Mouse (Mus musculus): ENCODE results near the gene Fga. TPM values are rescaled to one million over a fixed set of nuclear protein-coding genes. Genes with fewer than 3 reads are reported as not detected.

Gene Fga
- total and polyA plus RNA-seq, 3 experiments = not detected

GRCm38 (mm10) chr3:83003068-83003467 is 22.8 kb upstream of the Fga start:
- Histone ChIP-seq H3K4me1 (ENCODE audit: control insufficient read depth in 1 of 2, insufficient read depth in 2 of 2, low read length in 2 of 2) (no peaks in the 10 kb centered on the region), H3K27ac (ENCODE audit: control insufficient read depth, low read depth, low read length) (no peak overlapping the region), H3K9ac (ENCODE audit: control insufficient read depth, low read depth, low read length, poor library complexity, severe bottlenecking) (no peak overlapping the region)

DNA sequence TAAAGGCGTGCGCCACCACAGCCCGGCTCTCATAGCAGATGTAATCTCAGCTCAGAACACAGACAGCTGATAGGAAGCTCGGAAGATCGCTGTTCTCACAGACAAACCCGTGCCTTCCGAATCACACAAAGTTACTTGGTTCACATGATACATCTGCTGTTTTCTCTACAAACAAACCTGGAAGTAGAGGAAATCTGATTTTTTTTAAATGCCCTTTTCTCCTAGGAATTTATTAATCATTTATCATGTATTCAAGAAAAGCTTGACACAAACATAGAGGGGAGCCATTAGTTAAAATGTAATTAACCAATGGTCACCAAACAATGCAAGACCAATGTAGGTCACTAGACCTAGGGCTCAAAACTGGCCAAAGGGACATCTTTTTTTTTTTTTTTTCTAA is 21.1 kb upstream of the Fga start:
- no peak overlapping the region for H3K4me3 ChIP-seq (ENCODE audit: control insufficient read depth in 1 of 2, insufficient read depth in 1 of 2, low read depth in 2 of 2, low read length in 2 of 2)
- H3K27ac ChIP-seq (ENCODE audit: control insufficient read depth, low read depth, low read length) = no peak overlapping the region
- no peak for DNase-seq (ENCODE audit: low read depth, low spot score)
- H3K4me1 ChIP-seq (ENCODE audit: control insufficient read depth in 1 of 2, insufficient read depth in 2 of 2, low read length in 2 of 2) = no peaks in the 10 kb centered on the region
- no peak for TF ChIP-seq ELF1 (IDR thresholded peaks at IDR 0.05; ENCODE audit: low read depth, low read length)
- TF ChIP-seq ETS1 (IDR thresholded peaks at IDR 0.05; ENCODE audit: low read depth, low read length) = no peak
- no peak for TF ChIP-seq POLR2AphosphoS5 (IDR thresholded peaks at IDR 0.05; ENCODE audit: borderline replicate concordance, low read depth, low read length)
- no peak for TF ChIP-seq EP300 (IDR thresholded peaks at IDR 0.05; ENCODE audit: low read depth in 1 of 2, low read length in 2 of 2)
- TF ChIP-seq RAD21 (IDR thresholded peaks at IDR 0.05; ENCODE audit: low read depth, low read length) = no peak
- TF ChIP-seq ZKSCAN1 (IDR thresholded peaks at IDR 0.05; ENCODE audit: low read depth, low read length) = no peak
- no peak for TF ChIP-seq MYB (IDR thresholded peaks at IDR 0.05; ENCODE audit: low read depth, low read length)
- TF ChIP-seq MAZ (IDR thresholded peaks at IDR 0.05; ENCODE audit: low read depth, low read length) = no peak
- TF ChIP-seq ZNF384 (IDR thresholded peaks at IDR 0.05; ENCODE audit: low read depth, low read length) = no peak
- no peak for TF ChIP-seq UBTF (IDR thresholded peaks at IDR 0.05; ENCODE audit: borderline replicate concordance, insufficient read depth, low read depth, low read length)
- no peak for TF ChIP-seq ZMIZ1 (IDR thresholded peaks at IDR 0.05; ENCODE audit: low read depth, low read length)
- no peak for TF ChIP-seq POLR2AphosphoS2 (IDR thresholded peaks at IDR 0.05; ENCODE audit: low read length)
- TF ChIP-seq USF2 (IDR thresholded peaks at IDR 0.05; ENCODE audit: borderline replicate concordance in 1 of 2, insufficient read depth in 1 of 2, low read depth in 1 of 2, low read length in 2 of 2) = no peak
- no peak for TF ChIP-seq USF1 (IDR thresholded peaks at IDR 0.05; ENCODE audit: low read depth, low read length)
- TF ChIP-seq ZC3H11A (IDR thresholded peaks at IDR 0.05; ENCODE audit: low read depth, low read length) = no peak
- TF ChIP-seq GABPA (IDR thresholded peaks at IDR 0.05; ENCODE audit: low read depth, low read length) = no peak
- TF ChIP-seq POLR2A (IDR thresholded peaks at IDR 0.05; ENCODE audit: control insufficient read depth in 1 of 2, insufficient read depth in 1 of 2, low read depth in 1 of 2, low read length in 2 of 2, poor library complexity in 1 of 2) = no peak
- no peak for TF ChIP-seq SIN3A (IDR thresholded peaks at IDR 0.05; ENCODE audit: low read length)
- no peaks in the 10 kb centered on the region for H3K79me2 ChIP-seq (ENCODE audit: control insufficient read depth, insufficient read depth, low read length, poor library complexity)
- H3K27me3 ChIP-seq (ENCODE audit: control insufficient read depth in 1 of 2, insufficient read depth in 2 of 2, low read length in 2 of 2) = no peaks in the 10 kb centered on the region; a peak in 1 of 4 replicates
- H3K36me3 ChIP-seq (ENCODE audit: control insufficient read depth in 1 of 2, insufficient read depth in 2 of 2, low read length in 2 of 2) = no peaks in the 10 kb centered on the region
- no peak overlapping the region for H3K9ac ChIP-seq (ENCODE audit: control insufficient read depth, low read depth, low read length, poor library complexity, severe bottlenecking)
- no peaks in the 10 kb centered on the region for H3K9me3 ChIP-seq (replicated peaks; ENCODE audit: insufficient read depth, low read length)

More at GRCm38 (mm10) chr3:83003068-83003467, 22.8 kb upstream of the Fga start:
- Histone ChIP-seq H3K9me3 (replicated peaks; ENCODE audit: insufficient read depth, low read length) (no peaks in the 10 kb centered on the region), H3K36me3 (ENCODE audit: control insufficient read depth in 1 of 2, insufficient read depth in 2 of 2, low read length in 2 of 2) (no peaks in the 10 kb centered on the region), H3K4me3 (ENCODE audit: control insufficient read depth in 1 of 2, insufficient read depth in 1 of 2, low read depth in 2 of 2, low read length in 2 of 2) (no peak overlapping the region), H3K79me2 (ENCODE audit: control insufficient read depth, insufficient read depth, low read length, poor library complexity) (no peaks in the 10 kb centered on the region), H3K27me3 (ENCODE audit: control insufficient read depth in 1 of 2, insufficient read depth in 2 of 2, low read length in 2 of 2) (no peaks in the 10 kb centered on the region; a peak in 1 of 4 replicates)
- DNase-seq (ENCODE audit: low read depth, low spot score) = no peak
- TF ChIP-seq ZNF384 (IDR thresholded peaks at IDR 0.05; ENCODE audit: low read depth, low read length) (no peak), NRF1 (IDR thresholded peaks at IDR 0.05; ENCODE audit: insufficient read depth, low read depth, low read length, poor library complexity, severe bottlenecking) (no peak), MAZ (IDR thresholded peaks at IDR 0.05; ENCODE audit: low read depth, low read length) (no peak)

All from MEL (cell line).